Mouse (Mus musculus): ENCODE data around the gene Padi2. TPM values are rescaled to one million over a fixed set of nuclear protein-coding genes. Genes with fewer than 3 reads are reported as not detected.

The Padi2 gene
- polyA plus RNA-seq, 1 experiment: 2.1 TPM

- Histone ChIP-seq H3K79me3 (ENCODE audit: low read depth) (no peaks in the 10 kb centered on the region), H3K79me2 (ENCODE audit: control insufficient read depth, insufficient read depth) (no peaks in the 10 kb centered on the region), H3K27me3 (ENCODE audit: control insufficient read depth, insufficient read depth, insufficient read length) (no peaks in the 10 kb centered on the region), H3K36me3 (ENCODE audit: control insufficient read depth, insufficient read depth) (no peaks in the 10 kb centered on the region), H3ac (ENCODE audit: control insufficient read depth, insufficient read length, low read depth) (no peak overlapping the region), H3K4me3 (ENCODE audit: insufficient read depth, poor library complexity, severe bottlenecking) (no peak overlapping the region)
- TF ChIP-seq MYOG (IDR thresholded peaks at IDR 0.05; ENCODE audit: control insufficient read depth, extremely low read depth, insufficient read length) (no peak), USF1 (IDR thresholded peaks at IDR 0.05; ENCODE audit: low read depth) (no peak), CEBPB (IDR thresholded peaks at IDR 0.05; ENCODE audit: low read depth) (no peak), MYOD1 (IDR thresholded peaks at IDR 0.05; ENCODE audit: control insufficient read depth, insufficient read length, low read depth) (no peak), MAX (IDR thresholded peaks at IDR 0.05) (no peak), CTCF (IDR thresholded peaks at IDR 0.05; ENCODE audit: control insufficient read depth, insufficient read depth, insufficient read length) (no peak)
Measured at GRCm38 (mm10) chr4:140877441-140877840, 28.7 kb upstream of the Padi2 start.

DNA sequence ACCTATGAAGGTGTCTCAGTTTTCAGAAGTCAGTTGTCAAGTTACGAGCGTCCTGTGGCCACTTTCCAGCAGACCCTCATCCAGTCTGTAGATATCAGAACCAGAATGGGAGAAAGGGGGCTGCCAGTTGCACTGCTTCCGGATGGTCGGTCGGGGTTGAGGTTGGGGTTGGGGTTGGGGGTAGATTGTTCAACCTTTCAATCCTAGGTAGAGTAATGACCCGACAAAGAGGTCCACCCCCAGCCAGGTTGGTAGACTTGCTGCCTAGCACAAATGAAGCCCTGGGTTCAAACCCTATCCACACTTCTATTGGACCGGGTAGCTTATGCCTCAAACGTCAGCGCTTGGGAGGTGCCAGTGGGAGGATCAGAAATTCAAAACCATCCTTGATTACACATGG lies 27.5 kb upstream of the Padi2 start:
- H3K4me3 ChIP-seq (ENCODE audit: insufficient read depth, poor library complexity, severe bottlenecking): no peak overlapping the region
- no peaks in the 10 kb centered on the region for H3K79me2 ChIP-seq (ENCODE audit: control insufficient read depth, insufficient read depth)
- no peak for TF ChIP-seq CEBPB (IDR thresholded peaks at IDR 0.05; ENCODE audit: low read depth)
- TF ChIP-seq USF1 (IDR thresholded peaks at IDR 0.05; ENCODE audit: low read depth): no peak
- TF ChIP-seq FOSL1 (IDR thresholded peaks at IDR 0.05; ENCODE audit: insufficient read depth, low read length, poor library complexity, severe bottlenecking): no peak
- no peak for TF ChIP-seq CTCF (IDR thresholded peaks at IDR 0.05; ENCODE audit: control insufficient read depth, insufficient read depth, insufficient read length)
- TF ChIP-seq MYOG (IDR thresholded peaks at IDR 0.05; ENCODE audit: control insufficient read depth, extremely low read depth, insufficient read length): no peak
- no peak for TF ChIP-seq MYOD1 (IDR thresholded peaks at IDR 0.05; ENCODE audit: control insufficient read depth, insufficient read length, low read depth)
- no peak for TF ChIP-seq MAX (IDR thresholded peaks at IDR 0.05)
- no peak overlapping the region for H3ac ChIP-seq (ENCODE audit: control insufficient read depth, insufficient read length, low read depth)
- H3K27me3 ChIP-seq (ENCODE audit: control insufficient read depth, insufficient read depth, insufficient read length): no peaks in the 10 kb centered on the region
- no peaks in the 10 kb centered on the region for H3K79me3 ChIP-seq (ENCODE audit: low read depth)
- H3K36me3 ChIP-seq (ENCODE audit: control insufficient read depth, insufficient read depth): no peaks in the 10 kb centered on the region

- no peaks in the 10 kb centered on the region for H3K36me3 ChIP-seq (ENCODE audit: control insufficient read depth, insufficient read depth)
- no peaks in the 10 kb centered on the region for H3K79me2 ChIP-seq (ENCODE audit: control insufficient read depth, insufficient read depth)
- no peaks in the 10 kb centered on the region for H3K27me3 ChIP-seq (ENCODE audit: control insufficient read depth, insufficient read depth, insufficient read length)
- H3K4me3 ChIP-seq (ENCODE audit: insufficient read depth, poor library complexity, severe bottlenecking): no peak overlapping the region
- TF ChIP-seq CEBPB (IDR thresholded peaks at IDR 0.05; ENCODE audit: low read depth) (no peak), USF1 (IDR thresholded peaks at IDR 0.05; ENCODE audit: low read depth) (no peak), MYOD1 (IDR thresholded peaks at IDR 0.05; ENCODE audit: control insufficient read depth, insufficient read length, low read depth) (no peak), FOSL1 (IDR thresholded peaks at IDR 0.05; ENCODE audit: insufficient read depth, low read length, poor library complexity, severe bottlenecking) (no peak), MYOG (IDR thresholded peaks at IDR 0.05; ENCODE audit: control insufficient read depth, extremely low read depth, insufficient read length) (no peak), CTCF (IDR thresholded peaks at IDR 0.05; ENCODE audit: control insufficient read depth, insufficient read depth, insufficient read length) (no peak), MAX (IDR thresholded peaks at IDR 0.05) (no peak)
- no peaks in the 10 kb centered on the region for H3K79me3 ChIP-seq (ENCODE audit: low read depth)
- no peak overlapping the region for H3ac ChIP-seq (ENCODE audit: control insufficient read depth, insufficient read length, low read depth)
Measured at GRCm38 (mm10) chr4:140879116-140879515, 27.0 kb upstream of the Padi2 start.

GRCm38 (mm10) chr4:140879739-140880138 lies 26.4 kb upstream of the Padi2 start:
- Histone ChIP-seq H3K27me3 (ENCODE audit: control insufficient read depth, insufficient read depth, insufficient read length) (no peaks in the 10 kb centered on the region), H3K36me3 (ENCODE audit: control insufficient read depth, insufficient read depth) (no peaks in the 10 kb centered on the region), H3K79me3 (ENCODE audit: low read depth) (no peaks in the 10 kb centered on the region), H3K4me3 (ENCODE audit: insufficient read depth, poor library complexity, severe bottlenecking) (no peak overlapping the region), H3K79me2 (ENCODE audit: control insufficient read depth, insufficient read depth) (no peaks in the 10 kb centered on the region), H3ac (ENCODE audit: control insufficient read depth, insufficient read length, low read depth) (no peak overlapping the region)
- TF ChIP-seq CTCF (IDR thresholded peaks at IDR 0.05; ENCODE audit: control insufficient read depth, insufficient read depth, insufficient read length) (no peak), MAX (IDR thresholded peaks at IDR 0.05) (no peak), FOSL1 (IDR thresholded peaks at IDR 0.05; ENCODE audit: insufficient read depth, low read length, poor library complexity, severe bottlenecking) (no peak)

GRCm38 (mm10) chr4:140880207-140880606 lies 25.9 kb upstream of the Padi2 start:
- no peaks in the 10 kb centered on the region for H3K79me3 ChIP-seq (ENCODE audit: low read depth)
- H3K27me3 ChIP-seq (ENCODE audit: control insufficient read depth, insufficient read depth, insufficient read length): no peaks in the 10 kb centered on the region
- H3K79me2 ChIP-seq (ENCODE audit: control insufficient read depth, insufficient read depth): no peaks in the 10 kb centered on the region
- TF ChIP-seq MAX (IDR thresholded peaks at IDR 0.05): no peak
- TF ChIP-seq MYOD1 (IDR thresholded peaks at IDR 0.05; ENCODE audit: control insufficient read depth, insufficient read length, low read depth): no peak
- no peak for TF ChIP-seq FOSL1 (IDR thresholded peaks at IDR 0.05; ENCODE audit: insufficient read depth, low read length, poor library complexity, severe bottlenecking)
- TF ChIP-seq CTCF (IDR thresholded peaks at IDR 0.05; ENCODE audit: control insufficient read depth, insufficient read depth, insufficient read length): no peak
- no peak for TF ChIP-seq CEBPB (IDR thresholded peaks at IDR 0.05; ENCODE audit: low read depth)
- no peak for TF ChIP-seq USF1 (IDR thresholded peaks at IDR 0.05; ENCODE audit: low read depth)
- no peak for TF ChIP-seq MYOG (IDR thresholded peaks at IDR 0.05; ENCODE audit: control insufficient read depth, extremely low read depth, insufficient read length)
- H3K36me3 ChIP-seq (ENCODE audit: control insufficient read depth, insufficient read depth): no peaks in the 10 kb centered on the region
- no peak overlapping the region for H3K4me3 ChIP-seq (ENCODE audit: insufficient read depth, poor library complexity, severe bottlenecking)
- H3ac ChIP-seq (ENCODE audit: control insufficient read depth, insufficient read length, low read depth): no peak overlapping the region

DNA sequence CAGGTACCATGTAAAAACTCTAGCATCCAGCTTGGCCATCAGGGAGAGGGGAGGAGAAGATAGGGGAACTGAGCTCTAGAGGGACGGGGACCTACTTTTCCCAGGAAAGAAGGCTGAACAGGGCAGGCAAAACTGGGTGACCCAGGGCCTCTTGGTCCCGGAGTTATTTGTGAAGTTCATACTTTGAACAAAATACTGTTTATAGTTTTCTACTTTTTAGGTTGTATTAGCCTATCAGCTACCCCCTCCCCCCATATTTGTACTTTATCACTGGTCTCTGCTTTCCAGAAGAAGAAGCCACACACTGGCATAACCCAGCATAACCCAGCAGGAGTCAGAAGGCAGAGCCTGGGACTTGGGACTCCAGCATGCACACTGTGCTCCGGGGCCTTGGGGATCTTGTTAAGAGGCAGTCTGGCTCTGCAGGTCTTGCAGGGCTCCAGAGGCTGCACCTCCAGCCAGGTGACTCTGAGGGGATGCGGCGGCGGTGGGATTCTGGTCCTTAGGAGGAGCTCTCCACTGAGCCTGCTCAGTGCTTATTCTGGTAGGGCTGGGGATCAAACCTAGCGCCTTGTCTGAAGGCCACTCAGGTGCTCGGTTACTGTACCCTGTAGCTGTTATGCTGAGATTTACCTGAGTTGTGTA lies 25.0 kb upstream of the Padi2 start:
- H3ac ChIP-seq (ENCODE audit: control insufficient read depth, insufficient read length, low read depth): no peak overlapping the region
- no peaks in the 10 kb centered on the region for H3K79me3 ChIP-seq (ENCODE audit: low read depth)
- TF ChIP-seq CEBPB (IDR thresholded peaks at IDR 0.05; ENCODE audit: low read depth): no peak
- TF ChIP-seq FOSL1 (IDR thresholded peaks at IDR 0.05; ENCODE audit: insufficient read depth, low read length, poor library complexity, severe bottlenecking): no peak
- TF ChIP-seq MYOG (IDR thresholded peaks at IDR 0.05; ENCODE audit: control insufficient read depth, extremely low read depth, insufficient read length): no peak
- no peak for TF ChIP-seq MAX (IDR thresholded peaks at IDR 0.05)
- no peak for TF ChIP-seq MYOD1 (IDR thresholded peaks at IDR 0.05; ENCODE audit: control insufficient read depth, insufficient read length, low read depth)
- no peak for TF ChIP-seq USF1 (IDR thresholded peaks at IDR 0.05; ENCODE audit: low read depth)
- TF ChIP-seq CTCF (IDR thresholded peaks at IDR 0.05; ENCODE audit: control insufficient read depth, insufficient read depth, insufficient read length): no peak
- no peaks in the 10 kb centered on the region for H3K27me3 ChIP-seq (ENCODE audit: control insufficient read depth, insufficient read depth, insufficient read length)
- no peaks in the 10 kb centered on the region for H3K36me3 ChIP-seq (ENCODE audit: control insufficient read depth, insufficient read depth)
- no peaks in the 10 kb centered on the region for H3K79me2 ChIP-seq (ENCODE audit: control insufficient read depth, insufficient read depth)
- no peak overlapping the region for H3K4me3 ChIP-seq (ENCODE audit: insufficient read depth, poor library complexity, severe bottlenecking)

Data from C2C12 (cell line).